Mouse (Mus musculus) adrenal gland, postnatal 25 days (tissue): ENCODE results near the gene Fitm1. TPM values are rescaled to one million over a fixed set of nuclear protein-coding genes. Genes with fewer than 3 reads are reported as not detected.
A peak's percentile ranks its signal among the peaks of the same experiment; 100 is the strongest.

Experiments used
- DNase-seq: peaks from one replicate; pipeline ENCODE4 v3.0.0; 2021; ENCODE audit warnings: mixed read lengths
- long read RNA-seq: library from polyadenylated mRNA; stranded (forward); transcript quantifications from one replicate; pipeline ENCODE4 v2.0.0, GENCODE M21; 2021
- total RNA-seq: library from RNA; stranded (reverse); gene quantifications from 2 replicates; pipeline ENCODE4 v1.2.3, GENCODE M21; 2021

Fitm1 gene
- total RNA-seq, result 1.7 and 2.6 TPM in 2 replicates
- long read RNA-seq, partial matches to known transcripts, result 0 of 3 reads
- long read RNA-seq, other reads (novel, unspliced or antisense), result 0 of 3 reads

DNA sequence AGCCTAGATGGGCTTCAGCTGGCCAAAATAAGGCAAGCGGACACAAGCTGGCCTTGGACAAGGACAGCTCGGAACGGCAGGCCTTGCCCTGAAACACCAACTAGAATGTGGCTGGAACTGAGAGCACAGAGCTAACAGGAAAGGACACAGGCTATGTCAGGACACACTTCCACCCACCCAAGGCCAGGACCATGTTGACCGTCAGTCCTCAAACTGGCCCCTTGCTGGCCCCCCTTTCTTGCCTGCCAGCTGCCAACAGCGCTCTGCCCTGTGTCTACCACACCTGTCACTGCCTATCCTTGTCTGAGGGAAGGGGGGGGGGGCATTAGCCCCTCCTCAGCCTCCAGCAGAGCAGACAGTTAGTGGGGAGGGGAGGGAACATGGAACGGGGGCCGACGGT is at the start of gene Fitm1:
Gene Fitm1, plus strand, starts transcription at position 316 of the 400 bp plus-strand sequence.
- DNase-seq, result no peak

DNA sequence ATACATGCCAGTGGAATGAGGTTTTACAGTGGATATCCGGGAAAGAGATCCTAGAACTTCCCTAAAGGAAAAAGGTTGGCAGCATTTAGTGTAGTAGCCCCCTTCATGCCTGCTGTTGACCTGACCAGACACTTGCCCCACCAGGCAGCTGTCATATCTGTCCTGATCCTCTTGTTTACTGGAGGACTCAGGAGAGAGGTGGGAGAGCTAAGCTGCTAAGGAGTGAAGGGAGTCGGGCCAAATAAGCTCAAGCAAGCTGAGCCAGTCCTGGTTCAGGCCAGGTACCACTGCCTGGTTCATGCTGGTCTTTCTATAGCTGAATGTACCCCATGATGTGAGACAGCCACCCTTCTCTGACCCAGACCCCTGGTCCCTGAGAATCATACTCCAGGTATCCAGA is 48.7 kb upstream of the Fitm1 start:
- no peak for DNase-seq

DNA sequence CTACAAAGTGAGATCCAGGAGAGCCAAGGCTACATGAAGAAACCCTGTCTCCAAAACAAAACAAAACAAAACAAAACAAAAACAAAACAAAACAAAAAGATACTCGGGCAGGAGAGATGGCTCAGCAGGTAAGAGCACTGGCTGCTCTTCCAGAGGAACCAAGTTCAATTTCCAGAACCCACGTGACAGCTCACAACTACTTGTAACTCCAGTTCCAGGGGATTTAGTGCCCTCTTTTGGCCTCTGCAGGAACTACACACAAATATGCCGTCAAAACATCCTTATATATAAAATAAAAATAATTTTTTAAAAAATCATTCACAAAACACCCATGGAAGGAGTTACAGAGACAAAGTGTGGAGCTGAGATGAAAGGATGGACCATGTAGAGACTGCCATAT is 47.5 kb upstream of the Fitm1 start:
- no peak for DNase-seq

DNA sequence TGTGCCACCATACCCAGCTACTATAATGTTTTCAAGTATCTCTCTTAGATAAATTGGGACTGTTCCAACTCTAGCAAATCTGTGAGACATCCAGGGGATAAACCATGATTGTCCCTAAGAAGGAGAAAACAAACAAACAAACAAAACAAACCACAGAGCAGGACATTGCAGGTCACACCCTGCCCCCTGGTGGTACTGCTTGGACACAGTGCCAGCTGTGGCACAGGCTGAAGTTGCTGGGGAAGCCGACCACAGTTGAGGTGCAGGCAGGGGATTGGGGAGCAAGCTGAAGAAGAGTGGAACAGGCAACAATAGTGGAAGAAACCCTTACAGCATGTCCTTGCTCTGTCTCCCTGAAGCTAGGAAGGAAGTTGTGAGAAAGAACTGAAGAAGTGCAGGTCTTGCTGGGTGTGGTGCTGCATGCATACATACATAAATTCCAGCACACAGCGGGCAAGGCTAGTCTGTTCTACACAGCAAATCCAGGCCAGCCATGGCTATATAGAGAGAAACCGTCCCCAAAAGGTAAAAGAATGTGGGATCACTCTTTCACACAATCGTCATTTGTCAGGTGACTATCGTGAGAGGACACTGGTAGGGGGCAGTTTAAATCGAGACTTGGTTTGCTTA is 39.2 kb upstream of the Fitm1 start:
- DNase-seq, result peak; percentile 53

DNA sequence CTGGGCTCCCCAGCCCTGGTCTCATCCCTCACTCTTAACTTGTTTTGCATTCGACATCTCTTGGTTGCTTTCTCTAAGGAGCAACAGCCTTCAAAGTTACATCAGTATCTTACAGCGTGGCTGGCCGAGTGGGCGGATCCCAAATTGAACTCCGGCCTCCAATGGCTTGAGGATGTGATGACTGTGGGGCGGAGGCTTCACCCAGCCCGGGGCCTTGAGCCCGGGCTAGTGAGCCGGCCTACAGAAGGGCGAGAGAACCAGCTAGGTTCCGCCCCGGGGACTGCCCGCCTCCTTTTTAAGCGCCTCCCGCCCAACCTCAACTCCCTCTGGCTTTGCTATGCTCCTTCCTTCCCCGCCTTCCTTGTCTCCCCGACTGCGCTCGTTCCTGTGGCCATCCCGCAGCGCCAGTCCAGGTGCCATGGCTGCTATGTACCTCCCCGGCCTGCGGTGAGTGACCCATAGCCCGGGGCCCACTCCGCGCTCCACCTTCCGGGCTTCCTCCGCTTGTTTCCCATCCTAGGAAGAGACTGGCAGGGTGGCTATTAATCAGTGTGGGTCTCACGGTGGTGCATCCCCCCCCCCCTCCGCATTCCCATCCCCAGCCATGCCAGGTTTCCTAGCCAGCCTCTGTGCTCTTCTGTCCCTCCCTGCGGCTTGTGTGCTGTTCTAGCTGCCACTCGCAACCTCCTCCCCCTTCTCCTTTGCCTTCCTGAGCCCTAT is 35.2 kb upstream of the Fitm1 start, which contains the start of gene Pck2:
Gene Pck2, plus strand, starts transcription at position 200 of the 720 bp plus-strand sequence.
- DNase-seq, result peak; percentile 89

DNA sequence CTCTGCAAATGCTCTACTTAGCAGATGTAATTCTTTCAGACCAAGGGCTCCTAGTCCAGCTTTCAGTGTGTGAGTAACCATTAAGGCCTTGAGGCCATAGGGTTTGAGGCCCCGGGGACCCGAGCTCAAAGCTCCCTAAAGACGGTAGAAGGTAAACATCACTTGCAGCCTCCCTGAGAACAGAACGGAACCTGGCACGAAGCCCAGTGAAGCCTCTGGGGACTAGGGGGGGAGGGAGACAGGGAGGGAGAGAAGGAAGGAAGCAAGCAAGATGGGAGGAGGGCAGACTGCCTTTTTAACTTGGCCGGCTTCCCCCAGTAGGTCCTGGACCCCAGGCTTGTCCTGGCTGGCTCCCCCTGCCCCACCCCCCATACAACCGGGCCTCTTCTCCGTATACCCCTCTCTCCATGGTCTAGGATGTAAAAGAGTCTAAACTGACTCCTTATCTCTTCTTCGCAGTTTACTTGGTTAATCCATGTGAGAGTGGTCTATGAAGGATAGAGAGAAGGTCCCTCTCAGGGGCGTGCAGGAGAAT is 34.6 kb upstream of the Fitm1 start:
- DNase-seq, result peak; percentile 86

DNA sequence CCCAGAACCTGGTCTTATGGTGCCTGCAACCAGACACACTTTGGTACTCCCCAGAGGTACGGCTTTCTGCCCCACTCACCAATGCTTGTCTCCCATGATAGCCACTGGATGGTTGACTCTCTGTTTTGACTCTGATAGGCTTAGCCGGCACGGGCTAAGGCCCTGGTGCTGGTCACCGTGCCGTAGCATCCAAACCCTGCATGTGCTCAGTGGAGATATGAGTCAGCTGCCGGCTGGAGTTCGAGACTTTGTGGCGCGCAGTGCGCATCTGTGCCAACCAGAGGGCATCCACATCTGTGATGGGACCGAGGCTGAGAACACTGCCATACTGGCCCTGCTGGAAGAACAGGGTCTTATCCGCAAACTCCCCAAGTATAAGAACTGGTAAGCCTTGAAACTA is 33.1 kb upstream of the Fitm1 start:
- no peak for DNase-seq

DNA sequence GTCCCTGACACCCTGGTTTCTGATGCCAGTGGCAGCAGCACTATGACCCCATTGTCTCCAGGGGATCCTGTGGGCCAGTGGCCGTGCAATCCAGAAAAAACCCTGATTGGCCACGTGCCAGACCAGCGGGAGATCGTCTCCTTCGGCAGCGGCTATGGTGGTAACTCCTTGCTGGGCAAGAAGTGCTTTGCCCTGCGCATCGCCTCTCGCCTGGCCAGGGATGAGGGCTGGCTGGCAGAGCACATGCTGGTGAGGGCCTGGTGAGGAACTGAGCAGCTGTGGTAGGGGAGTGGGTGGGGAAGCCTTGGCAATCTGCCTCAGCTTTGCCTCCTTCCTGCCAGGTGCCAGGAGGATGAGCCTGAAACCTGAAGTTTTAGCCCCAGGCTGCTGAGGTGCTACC is 31.1 kb upstream of the Fitm1 start:
- no peak for DNase-seq

DNA sequence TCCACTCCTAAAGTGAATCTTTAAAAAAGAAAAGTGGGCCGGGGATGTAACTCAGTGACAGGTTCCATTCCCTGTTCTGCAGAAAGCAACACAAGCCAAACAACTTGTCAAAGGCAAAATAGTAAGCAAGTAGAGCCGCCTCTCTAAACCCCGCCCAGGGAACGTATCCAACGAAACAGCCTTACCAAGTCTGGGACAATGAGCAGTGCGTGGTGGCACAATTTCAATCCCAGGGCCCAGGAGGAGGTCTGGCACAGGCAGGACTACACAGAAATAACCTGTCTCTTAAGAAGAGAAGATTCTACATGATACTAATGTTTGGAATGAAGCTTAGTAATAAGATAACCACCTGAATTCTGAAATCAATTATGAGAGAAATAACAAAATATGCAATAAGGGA is 25.2 kb upstream of the Fitm1 start:
- DNase-seq, result no peak

DNA sequence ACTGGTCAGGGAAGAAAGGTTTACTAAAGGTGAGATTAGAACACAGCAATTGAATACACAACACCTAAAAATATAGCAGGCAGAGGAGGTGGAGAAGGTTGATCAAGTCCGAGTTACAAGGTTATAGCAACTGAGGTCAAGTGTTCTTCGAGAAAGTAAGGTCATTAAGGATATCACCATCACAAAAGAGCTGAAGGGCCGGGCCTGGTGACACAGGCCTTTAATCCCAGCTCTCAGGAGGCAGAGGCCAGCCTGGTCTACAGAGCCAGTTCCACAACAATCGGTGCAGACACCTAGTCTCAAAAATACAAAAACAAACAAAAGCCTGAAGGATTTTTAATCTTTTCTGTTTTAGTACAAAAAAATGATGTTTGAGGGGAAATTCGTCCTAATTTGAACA is 24.1 kb upstream of the Fitm1 start:
- no peak for DNase-seq

DNA sequence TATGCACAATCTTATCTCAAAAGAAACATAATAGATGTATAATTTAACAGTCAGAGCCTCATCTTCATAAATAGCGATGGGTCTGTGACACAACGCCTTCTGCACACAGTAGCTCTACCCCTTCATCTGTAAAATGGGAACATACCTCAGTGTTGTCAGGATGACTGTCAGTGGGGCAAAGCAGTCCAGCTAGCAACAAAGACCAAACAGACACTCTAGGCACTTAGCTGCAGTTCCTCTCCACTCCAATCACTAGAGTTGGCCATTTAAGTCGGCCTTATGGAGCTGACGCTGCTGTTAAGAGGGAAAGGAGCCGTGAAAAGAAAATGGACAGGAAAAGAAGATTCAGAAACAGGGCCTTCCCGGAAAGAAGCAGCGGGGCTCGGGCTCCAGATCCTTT is 23.6 kb upstream of the Fitm1 start:
- DNase-seq, result no peak

DNA sequence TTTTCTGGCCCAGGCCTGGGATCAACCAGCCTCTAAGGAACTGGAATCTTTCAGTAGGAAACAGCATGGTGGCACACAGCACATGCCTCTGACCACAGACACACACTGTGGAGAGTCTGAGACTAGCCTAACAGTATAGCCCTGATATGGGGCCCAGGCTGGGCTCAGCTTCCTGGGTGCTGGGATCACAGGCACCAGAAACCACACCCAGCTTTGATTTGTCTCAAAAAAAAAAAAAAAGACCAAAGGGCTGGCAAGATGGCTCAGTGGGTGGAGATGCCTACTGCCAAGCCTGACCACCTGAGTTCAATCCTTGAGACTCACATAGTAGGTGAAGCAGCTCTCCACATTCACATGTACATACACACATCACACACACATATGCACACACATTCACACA is 20.8 kb upstream of the Fitm1 start:
- DNase-seq, result no peak

DNA sequence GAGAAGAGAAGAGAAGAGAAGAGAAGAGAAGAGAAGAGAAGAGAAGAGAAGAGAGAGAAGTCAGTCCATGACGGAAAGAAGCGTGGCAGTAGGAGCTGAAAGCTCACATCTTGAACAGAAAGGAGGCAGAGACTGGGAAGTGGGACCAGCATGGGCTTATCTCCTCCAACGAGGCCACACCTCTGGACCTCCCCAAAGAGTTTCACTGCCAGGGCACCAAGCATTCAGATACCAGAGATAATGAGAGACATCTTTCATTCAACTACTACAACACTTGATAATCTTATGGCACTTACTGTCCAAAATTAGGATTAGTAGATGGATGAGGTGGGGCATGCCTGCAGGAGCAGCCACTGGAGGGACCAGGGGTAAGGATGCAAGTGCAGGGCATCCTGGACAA is 19.6 kb upstream of the Fitm1 start:
- DNase-seq, result no peak

DNA sequence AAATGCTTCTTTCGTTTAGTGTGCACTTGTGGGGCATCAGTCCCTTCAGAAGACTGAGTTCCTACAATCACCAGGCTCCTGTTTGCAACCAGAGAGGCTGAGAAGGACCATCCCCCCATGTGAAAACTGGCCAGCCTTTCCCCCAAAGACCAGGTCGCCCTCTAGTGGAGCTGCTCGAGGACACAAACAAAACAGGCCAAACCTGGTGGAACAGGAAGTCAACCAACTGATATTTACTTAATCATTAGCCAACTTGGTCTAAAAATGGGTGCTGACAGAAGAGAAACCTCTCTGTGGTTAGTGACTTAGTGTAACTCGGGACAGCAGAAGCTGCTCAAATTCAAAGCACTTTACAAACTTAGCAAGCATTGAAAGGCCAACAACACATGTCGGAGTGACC is 18.4 kb upstream of the Fitm1 start:
- DNase-seq, result peak; percentile 77

DNA sequence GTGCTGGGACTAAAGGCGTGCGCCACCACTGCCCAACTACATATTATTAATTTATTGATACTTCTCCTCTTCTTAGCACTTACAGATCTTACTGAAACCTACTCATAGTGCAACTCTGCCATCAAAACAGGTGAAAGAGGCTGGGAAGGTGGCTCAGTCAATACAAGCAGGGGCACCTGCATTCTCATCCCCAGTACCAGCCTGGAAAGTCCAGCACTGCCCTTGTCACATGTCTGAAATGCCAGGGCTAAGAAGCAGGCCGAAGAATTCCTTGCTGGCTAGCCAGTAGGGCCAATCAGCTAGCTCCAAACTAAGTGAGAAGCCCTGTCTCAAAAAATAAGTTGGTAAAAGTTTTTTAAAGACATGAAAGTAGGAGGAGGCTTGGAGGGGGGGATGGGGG is 17.8 kb upstream of the Fitm1 start:
- no peak for DNase-seq

DNA sequence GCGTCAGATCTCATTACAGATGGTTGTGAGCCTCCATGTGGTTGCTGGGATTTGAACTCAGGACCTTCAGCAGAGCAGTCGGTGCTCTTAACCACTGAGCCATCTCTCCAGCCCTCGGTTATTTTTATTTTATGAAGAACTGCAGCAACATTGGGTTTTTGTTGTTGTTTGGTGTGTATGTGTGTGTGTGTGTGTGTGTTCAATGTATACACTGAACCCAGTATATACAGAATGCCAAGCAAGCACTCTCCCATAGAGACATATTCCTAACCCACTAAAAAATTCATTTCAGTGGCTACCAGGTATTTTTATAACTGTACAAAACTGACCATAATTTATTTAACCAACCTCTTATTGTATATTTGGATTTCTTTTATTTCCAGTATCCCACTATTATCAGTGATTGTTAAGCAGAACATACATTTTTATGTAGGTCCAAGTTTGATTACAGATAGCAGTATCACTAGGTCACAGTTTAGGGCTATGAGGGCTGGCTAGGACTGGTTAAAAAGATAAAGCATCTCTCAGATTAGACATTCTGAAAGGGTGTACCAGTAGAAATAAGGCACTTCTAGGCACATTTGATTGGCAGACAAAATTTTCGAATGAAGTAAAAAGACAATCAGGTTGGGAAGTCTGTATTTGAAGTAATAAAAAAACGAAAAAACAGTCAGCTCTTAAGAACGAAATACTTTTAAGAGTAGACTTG is 16.5 kb upstream of the Fitm1 start:
- no peak for DNase-seq

DNA sequence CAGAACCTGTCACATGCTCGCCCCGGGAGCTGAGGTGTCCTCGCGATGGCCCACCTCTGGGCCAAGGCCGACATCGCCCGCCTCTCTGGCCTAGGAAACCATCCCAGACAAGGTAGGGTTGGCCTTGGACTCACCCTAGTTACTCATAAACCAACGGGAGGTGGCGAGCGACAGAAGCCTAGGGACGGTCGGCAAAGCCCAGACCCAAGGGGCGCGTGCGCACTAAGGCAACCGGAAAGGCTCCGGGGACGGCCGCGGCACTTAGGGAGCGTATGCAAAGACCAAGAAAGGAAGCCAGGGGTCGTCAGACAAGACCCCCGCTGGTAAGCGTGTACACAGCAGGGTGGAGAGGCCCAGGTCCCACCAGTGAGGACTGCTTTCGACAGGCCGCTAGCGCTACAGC is 15.6 kb upstream of the Fitm1 start, which contains the start of gene Dcaf11:
Gene Dcaf11, plus strand, starts transcription at position 208 of the 403 bp plus-strand sequence.
- DNase-seq, result peak; percentile 91

DNA sequence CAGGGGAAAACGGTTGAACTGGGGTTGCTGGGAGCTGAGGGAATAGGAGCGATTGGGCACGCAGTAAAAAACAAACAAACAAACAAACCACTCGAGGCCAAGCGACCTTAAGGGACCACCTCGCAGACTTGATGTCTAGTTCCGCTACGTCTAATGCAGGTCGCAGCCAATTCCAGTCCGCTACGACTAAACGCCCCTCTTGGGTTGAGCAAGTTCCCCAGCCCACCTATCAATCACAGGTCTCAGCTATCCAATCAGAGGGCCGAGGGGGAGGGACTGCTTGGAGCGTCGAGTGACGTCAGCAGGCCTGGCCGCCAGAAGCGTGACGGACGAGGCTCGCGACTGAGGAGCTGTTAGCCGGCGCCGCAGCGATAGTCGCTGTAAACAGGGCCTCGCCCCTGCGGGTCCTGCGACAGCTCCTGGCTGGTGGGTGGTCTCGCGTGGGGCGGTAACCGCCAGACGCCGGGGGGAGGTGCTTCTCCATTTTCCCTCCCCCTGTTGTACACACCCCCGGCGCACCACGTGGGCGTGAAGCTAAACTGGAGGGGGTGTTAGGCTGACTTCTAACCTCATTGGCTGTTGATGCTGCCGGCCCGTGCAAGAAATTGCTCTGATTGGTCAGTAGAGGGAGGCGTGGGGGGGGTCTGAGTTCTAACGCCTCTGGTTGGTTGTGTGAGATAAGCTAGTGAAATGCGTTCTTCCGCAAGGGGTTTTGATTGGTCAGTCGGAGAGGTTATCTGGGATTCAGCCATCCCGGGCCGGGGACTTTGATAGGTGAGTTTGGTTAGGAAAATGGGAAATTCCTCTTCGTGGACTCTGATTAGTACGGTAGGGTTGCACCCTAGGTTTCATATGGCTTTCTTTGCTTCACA is 15.0 kb upstream of the Fitm1 start, which contains the start of gene A730061H03Rik:
Gene A730061H03Rik, minus strand, starts transcription at position 205 of the 872 bp plus-strand sequence.
- peak; percentile 96 for DNase-seq

DNA sequence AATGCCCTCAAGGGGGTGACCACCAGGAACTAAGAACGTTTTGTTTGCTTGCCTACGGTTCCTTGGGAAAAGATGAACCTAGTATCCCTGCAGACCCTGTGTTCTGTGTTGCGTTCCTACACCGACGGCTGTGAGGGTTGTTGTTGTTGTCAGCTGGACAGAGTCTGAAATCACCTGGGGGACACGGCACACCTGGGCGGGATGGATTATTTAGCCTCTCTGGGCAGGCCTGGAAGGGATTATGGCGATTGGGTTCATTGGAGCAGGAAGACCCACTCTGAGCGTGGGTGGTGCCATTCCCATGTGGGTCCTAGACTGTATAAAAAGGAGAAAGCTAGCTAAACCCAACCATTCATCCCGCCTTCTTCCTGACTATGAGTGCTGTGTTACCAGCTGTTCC is 13.6 kb upstream of the Fitm1 start:
- DNase-seq, result no peak

DNA sequence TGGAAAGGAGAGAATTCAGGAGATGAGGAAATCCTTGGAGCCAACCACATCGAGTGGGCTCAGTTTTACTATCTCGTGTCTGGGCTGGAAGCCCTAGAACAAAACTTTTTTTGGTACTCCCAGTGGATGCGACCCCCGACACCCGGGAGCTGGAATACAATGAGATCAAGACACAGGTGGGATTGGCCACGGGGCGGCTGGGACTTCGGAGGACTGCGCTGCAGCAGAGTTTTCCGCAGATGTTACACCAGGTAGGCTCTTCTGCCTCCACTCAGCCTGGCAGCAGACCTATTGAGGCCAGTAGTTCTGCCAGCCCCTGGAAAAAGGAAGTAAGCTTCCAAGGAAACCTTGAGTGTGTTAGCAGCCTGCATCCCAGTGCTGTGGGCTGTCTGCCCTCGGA is 12.2 kb upstream of the Fitm1 start:
- no peak for DNase-seq

DNA sequence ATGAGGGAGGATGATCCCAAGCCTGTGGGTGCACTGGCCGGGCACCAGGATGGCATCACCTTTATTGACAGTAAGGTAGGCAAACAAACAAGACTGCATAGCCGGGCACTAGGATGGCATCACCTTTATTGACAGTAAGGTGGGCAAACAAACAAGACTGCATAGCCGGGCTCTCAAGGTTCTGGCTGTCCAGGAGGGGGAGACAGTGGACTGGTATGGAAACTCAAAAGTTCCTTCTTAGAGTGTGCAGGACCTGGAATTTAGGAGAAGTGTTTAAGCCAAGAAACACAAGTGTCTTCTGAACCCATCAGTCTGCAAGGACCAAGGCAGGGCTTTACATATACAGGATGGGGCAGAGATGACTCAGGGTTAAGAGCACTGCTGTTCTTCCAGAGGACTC is 9.7 kb upstream of the Fitm1 start:
- no peak for DNase-seq

DNA sequence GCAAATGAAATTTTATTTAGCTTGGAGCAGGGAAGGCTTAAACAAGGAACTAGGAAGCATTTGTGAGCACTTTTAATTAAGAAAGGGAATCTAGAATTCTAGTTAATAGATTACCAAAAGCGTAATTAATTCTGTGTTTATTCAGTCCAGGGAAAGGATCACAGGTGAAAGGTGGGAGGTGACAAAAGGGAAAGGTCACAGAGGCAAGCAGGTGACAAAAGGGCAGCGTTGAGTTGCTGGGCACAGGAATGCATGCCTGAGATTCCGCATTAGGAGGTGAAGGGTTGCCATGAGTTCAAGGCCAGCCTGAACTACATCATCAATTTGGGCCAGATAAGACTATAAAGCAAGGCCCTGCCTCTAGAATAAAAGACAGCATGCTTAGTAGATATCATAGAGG is 7.9 kb upstream of the Fitm1 start:
- DNase-seq, result no peak
